Mouse (Mus musculus) heart, embryonic 15.5 days (tissue): Measurements from ENCODE around the gene Pou2f2. TPM values are rescaled to one million over a fixed set of nuclear protein-coding genes. Genes with fewer than 3 reads are reported as not detected.

Experiments used
- ATAC-seq: fragments of 200-750 bp; cut with Nextera tagmentation; replicated peaks from 2 replicates; pipeline ENCODE4 v1.8.0; 2017; ENCODE audit warnings: low read depth, moderate TSS enrichment; ENCODE audit not compliant: insufficient number of reproducible peaks, insufficient read depth, low FRiP score
- H3K27ac ChIP-seq: fragments of 300-500 bp; sonication (generic); 2 replicates; pipeline ENCODE4 v1.5.1; 2015; ENCODE audit warnings: mild to moderate bottlenecking, inconsistent platforms
- H3K27me3 ChIP-seq: fragments of 300-500 bp; sonication (generic); 2 replicates; pipeline ENCODE4 v1.6.1; 2015; ENCODE audit warnings: inconsistent platforms
- H3K36me3 ChIP-seq: fragments of 300-500 bp; sonication (generic); 2 replicates; pipeline ENCODE4 v1.6.1; 2015; ENCODE audit warnings: mild to moderate bottlenecking, inconsistent platforms
- H3K4me1 ChIP-seq: fragments of 300-500 bp; sonication (generic); replicated peaks from 2 replicates; pipeline ENCODE4 v1.6.1; 2015; ENCODE audit warnings: inconsistent platforms
- H3K4me2 ChIP-seq: fragments of 300-500 bp; sonication (generic); 2 replicates; pipeline ENCODE4 v1.6.1; 2015; ENCODE audit warnings: inconsistent platforms, mild to moderate bottlenecking, moderate library complexity
- H3K4me3 ChIP-seq: fragments of 300-500 bp; sonication (generic); 2 replicates; pipeline ENCODE4 v1.5.1; 2015; ENCODE audit warnings: mild to moderate bottlenecking, inconsistent platforms
- H3K9ac ChIP-seq: fragments of 300-500 bp; sonication (generic); 2 replicates; pipeline ENCODE4 v1.6.1; 2015; ENCODE audit warnings: mild to moderate bottlenecking, inconsistent platforms
- H3K9me3 ChIP-seq: fragments of 300-500 bp; sonication (generic); replicated peaks from 2 replicates; pipeline ENCODE4 v1.6.1; 2016; ENCODE audit warnings: inconsistent platforms
- WGBS: fragments of 180-500 bp; shearing (Covaris S2); methylation state at CpG from one replicate; pipeline ENCODE4 v1.1.7; 2015; ENCODE audit warnings: mixed read lengths; 5-methylcytosine and 5-hydroxymethylcytosine counted together
- polyA plus RNA-seq: library from polyadenylated mRNA; unstranded; fragments of >200 nt; fragmentation: Nextera tagmentation; extraction: Ambion mirVana; gene quantifications from 2 replicates; pipeline ENCODE4 v1.2.1, GENCODE M21; 2015

The Pou2f2 gene
- polyA plus RNA-seq, 1 experiment from 2014 or later, result 0.49 TPM

- H3K4me1 ChIP-seq, result peaks cover 4% of the 10 kb centered on the region
- 80% methylated on average over 17 of the region's 17 CpGs for WGBS
- H3K9ac ChIP-seq, result no peak overlapping the region
- no peaks in the 10 kb centered on the region for H3K9me3 ChIP-seq
- peaks cover 14% of the 10 kb centered on the region for H3K27me3 ChIP-seq
- H3K27ac ChIP-seq, result no peak overlapping the region
- no peak overlapping the region for H3K4me3 ChIP-seq
- no peaks in the 10 kb centered on the region for H3K36me3 ChIP-seq
- ATAC-seq, result no peak
- no peak overlapping the region for H3K4me2 ChIP-seq
These were observed 67.2 kb downstream of the Pou2f2 start for GRCm38 (mm10) chr7:25112178-25112955.

DNA sequence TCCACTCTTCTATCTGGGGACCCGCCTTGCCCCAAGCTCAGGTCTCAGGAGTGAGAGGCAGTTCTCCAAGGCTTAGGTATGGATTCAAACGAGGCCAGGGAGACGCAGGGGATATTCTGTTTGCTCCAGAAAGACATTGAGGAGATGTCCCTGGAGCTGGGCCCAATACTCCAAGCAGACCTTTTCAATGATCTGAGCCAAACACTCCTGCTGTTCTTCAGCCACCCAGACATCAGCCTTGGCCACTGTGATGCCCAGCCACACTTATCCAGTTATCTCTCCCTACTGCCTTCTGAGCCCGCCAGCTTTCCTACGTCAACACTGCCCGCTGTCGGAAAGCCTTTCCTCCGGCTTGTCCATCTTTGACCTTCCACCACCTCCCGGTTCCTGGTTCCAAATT, 69.2 kb downstream of the Pou2f2 start:
- Histone ChIP-seq H3K27ac (no peak overlapping the region), H3K9me3 (no peaks in the 10 kb centered on the region), H3K9ac (no peak overlapping the region), H3K27me3 (peaks cover 7% of the 10 kb centered on the region), H3K4me1 (peaks cover 13% of the 10 kb centered on the region), H3K4me3 (no peak overlapping the region), H3K36me3 (no peaks in the 10 kb centered on the region), H3K4me2 (no peak overlapping the region)
- 67% methylated on average over 9 of the region's 9 CpGs for WGBS
- ATAC-seq, result no peak

DNA sequence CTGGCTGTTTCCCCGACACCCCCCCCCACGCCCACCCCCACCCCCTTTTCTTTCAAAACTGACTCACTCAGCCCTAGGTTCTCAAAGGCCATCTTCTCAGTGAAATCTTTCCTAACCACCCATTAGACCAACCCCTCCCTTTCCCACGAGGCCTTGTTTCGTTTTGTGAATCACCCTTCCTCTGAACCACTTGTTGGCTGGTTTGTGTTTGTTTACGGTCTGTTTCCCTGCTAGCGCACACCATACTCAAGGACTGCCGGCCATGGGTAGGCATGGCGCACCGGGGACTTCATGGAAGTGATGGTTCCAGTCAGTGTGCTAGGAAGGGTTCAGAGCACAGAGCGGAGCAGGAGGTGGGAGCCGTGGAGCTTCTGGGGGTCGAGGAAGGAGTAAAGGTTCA, 70.2 kb downstream of the Pou2f2 start:
- Histone ChIP-seq H3K27me3 (peaks cover 3% of the 10 kb centered on the region; the same call in 1 of the 2 replicates), H3K36me3 (no peaks in the 10 kb centered on the region), H3K4me3 (no peak overlapping the region), H3K9me3 (no peaks in the 10 kb centered on the region), H3K27ac (no peak overlapping the region), H3K4me2 (no peak overlapping the region), H3K4me1 (peaks cover 15% of the 10 kb centered on the region), H3K9ac (no peak overlapping the region)
- 79% methylated on average over 12 of the region's 12 CpGs for WGBS
- ATAC-seq, result no peak

GRCm38 (mm10) chr7:25106790-25107502, 72.6 kb downstream of the Pou2f2 start:
- no peak overlapping the region; the same call in 1 of the 2 replicates for H3K9ac ChIP-seq
- H3K4me3 ChIP-seq, result no peak overlapping the region
- no peaks in the 10 kb centered on the region for H3K36me3 ChIP-seq
- H3K4me2 ChIP-seq, result peak overlapping the region; percentile 25
- H3K9me3 ChIP-seq, result no peaks in the 10 kb centered on the region
- 24% methylated on average over 16 of the region's 17 CpGs for WGBS
- H3K4me1 ChIP-seq, result peaks cover 15% of the 10 kb centered on the region
- no peak overlapping the region for H3K27ac ChIP-seq
- H3K27me3 ChIP-seq, result peaks cover 2% of the 10 kb centered on the region; the same call in 1 of the 2 replicates
- peak; percentile 65 for ATAC-seq

DNA sequence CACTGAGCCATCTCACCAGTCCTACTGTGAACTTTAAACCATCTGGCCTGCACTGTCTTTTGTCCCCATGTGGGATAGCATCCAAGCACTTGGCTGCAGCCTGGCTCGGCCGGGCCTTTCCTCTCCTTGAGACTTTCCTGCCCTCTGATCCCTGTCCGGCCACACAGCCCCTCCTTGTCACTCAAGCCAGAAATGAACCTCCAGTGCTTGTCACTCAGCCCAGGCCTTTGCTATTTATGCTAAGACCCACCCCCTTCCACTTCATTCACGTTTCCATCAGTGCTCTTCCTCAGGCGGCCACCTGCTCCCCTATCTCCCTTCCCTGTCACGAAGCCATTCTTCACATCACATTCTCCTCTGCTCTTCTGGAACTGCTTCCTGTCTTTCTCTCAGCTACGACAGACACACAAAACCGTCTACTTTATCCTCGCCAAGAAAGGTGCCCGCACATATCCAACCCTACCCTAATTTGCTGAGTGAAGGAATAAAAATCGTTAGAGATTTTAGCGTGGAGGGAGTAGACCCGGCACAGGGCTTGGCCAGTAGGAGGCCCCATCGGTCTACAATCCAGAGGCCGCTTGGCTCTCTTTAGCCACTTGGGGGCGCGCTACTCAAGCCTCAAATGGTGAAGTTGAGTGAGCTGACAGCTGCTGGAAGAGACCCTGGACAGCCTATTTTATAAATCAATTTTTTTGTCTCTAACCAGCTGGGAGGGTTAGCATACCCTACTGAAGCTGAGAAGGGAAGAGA, 73.9 kb downstream of the Pou2f2 start:
- WGBS, result 13% methylated on average over 17 of the region's 17 CpGs
- H3K9ac ChIP-seq, result no peak overlapping the region
- H3K4me1 ChIP-seq, result peaks cover 15% of the 10 kb centered on the region

GRCm38 (mm10) chr7:25099581-25099980, 79.9 kb downstream of the Pou2f2 start:
- peaks cover 27% of the 10 kb centered on the region; the same call in 1 of the 2 replicates for H3K27me3 ChIP-seq
- H3K4me1 ChIP-seq, result no peaks in the 10 kb centered on the region
- H3K27ac ChIP-seq, result no peak overlapping the region
- no peak for ATAC-seq
- no peak overlapping the region for H3K4me3 ChIP-seq
- H3K9me3 ChIP-seq, result no peaks in the 10 kb centered on the region
- H3K4me2 ChIP-seq, result no peak overlapping the region
- H3K9ac ChIP-seq, result no peak overlapping the region
- H3K36me3 ChIP-seq, result no peaks in the 10 kb centered on the region
- WGBS, result 44% methylated on average over 4 of the region's 4 CpGs

More for the DNA sequence above, 73.9 kb downstream of the Pou2f2 start:
- Histone ChIP-seq H3K9me3 (no peaks in the 10 kb centered on the region), H3K4me2 (no peak overlapping the region), H3K4me3 (no peak overlapping the region), H3K27me3 (no peaks in the 10 kb centered on the region), H3K27ac (no peak overlapping the region), H3K36me3 (no peaks in the 10 kb centered on the region)
- ATAC-seq, result no peak

- Histone ChIP-seq H3K4me3 (no peak overlapping the region), H3K27ac (no peak overlapping the region), H3K4me2 (no peak overlapping the region), H3K4me1 (peaks cover 3% of the 10 kb centered on the region), H3K27me3 (peaks cover 29% of the 10 kb centered on the region), H3K9me3 (no peaks in the 10 kb centered on the region), H3K36me3 (no peaks in the 10 kb centered on the region), H3K9ac (no peak overlapping the region)
- 71% methylated on average over 3 of the region's 3 CpGs for WGBS
- ATAC-seq, result no peak
These were observed 81.4 kb downstream of the Pou2f2 start for GRCm38 (mm10) chr7:25098169-25098568.

GRCm38 (mm10) chr7:25089875-25090274, 89.7 kb downstream of the Pou2f2 start:
- no peak for ATAC-seq
- no peak overlapping the region for H3K9ac ChIP-seq
- WGBS, result 49% methylated on average over 10 of the region's 10 CpGs
- no peak overlapping the region for H3K4me2 ChIP-seq
- H3K27me3 ChIP-seq, result peaks cover 10% of the 10 kb centered on the region
- no peak overlapping the region for H3K4me3 ChIP-seq
- no peaks in the 10 kb centered on the region for H3K9me3 ChIP-seq
- peaks cover 19% of the 10 kb centered on the region for H3K4me1 ChIP-seq
- H3K27ac ChIP-seq, result no peak overlapping the region
- H3K36me3 ChIP-seq, result no peaks in the 10 kb centered on the region

DNA sequence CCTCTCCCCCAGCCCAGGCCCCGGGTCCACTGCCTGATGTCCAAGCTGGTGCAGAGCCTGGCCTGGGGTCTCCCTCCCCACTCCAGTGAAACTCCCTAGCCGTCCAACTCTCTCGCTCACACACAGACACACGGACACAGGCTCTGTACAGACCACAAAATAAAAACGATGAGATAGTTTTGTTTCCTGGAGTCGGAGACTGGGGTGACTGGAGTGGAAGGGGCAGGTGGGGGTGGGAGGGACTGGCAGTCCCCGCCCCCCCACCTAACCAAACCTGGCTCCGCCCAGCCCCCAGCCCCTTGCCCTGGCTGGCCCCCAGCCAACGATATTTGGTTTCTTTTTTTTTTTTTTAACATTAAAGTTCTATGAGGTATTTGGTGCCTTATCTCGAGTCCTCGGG, 90.6 kb downstream of the Pou2f2 start:
- Histone ChIP-seq H3K4me1 (peaks cover 22% of the 10 kb centered on the region), H3K9ac (no peak overlapping the region), H3K4me3 (no peak overlapping the region), H3K27me3 (peaks cover 10% of the 10 kb centered on the region), H3K27ac (no peak overlapping the region), H3K4me2 (no peak overlapping the region), H3K9me3 (no peaks in the 10 kb centered on the region), H3K36me3 (peaks cover 2% of the 10 kb centered on the region; the same call in 1 of the 2 replicates)
- ATAC-seq, result 0 out of 2 replicates have a peak, but pooled peaks have one; percentile 6
- 26% methylated on average over 11 of the region's 11 CpGs for WGBS

GRCm38 (mm10) chr7:25088531-25088930, 91.0 kb downstream of the Pou2f2 start:
- peak; percentile 45; the same call in 1 of the 2 replicates for ATAC-seq
- peaks cover 10% of the 10 kb centered on the region for H3K27me3 ChIP-seq
- WGBS, result 19% methylated on average over 10 of the region's 10 CpGs
- H3K9ac ChIP-seq, result no peak overlapping the region
- no peaks in the 10 kb centered on the region for H3K9me3 ChIP-seq
- H3K36me3 ChIP-seq, result peaks cover 7% of the 10 kb centered on the region
- H3K27ac ChIP-seq, result no peak overlapping the region
- no peak overlapping the region; the same call in 1 of the 2 replicates for H3K4me2 ChIP-seq
- H3K4me1 ChIP-seq, result peaks cover 22% of the 10 kb centered on the region
- H3K4me3 ChIP-seq, result no peak overlapping the region

DNA sequence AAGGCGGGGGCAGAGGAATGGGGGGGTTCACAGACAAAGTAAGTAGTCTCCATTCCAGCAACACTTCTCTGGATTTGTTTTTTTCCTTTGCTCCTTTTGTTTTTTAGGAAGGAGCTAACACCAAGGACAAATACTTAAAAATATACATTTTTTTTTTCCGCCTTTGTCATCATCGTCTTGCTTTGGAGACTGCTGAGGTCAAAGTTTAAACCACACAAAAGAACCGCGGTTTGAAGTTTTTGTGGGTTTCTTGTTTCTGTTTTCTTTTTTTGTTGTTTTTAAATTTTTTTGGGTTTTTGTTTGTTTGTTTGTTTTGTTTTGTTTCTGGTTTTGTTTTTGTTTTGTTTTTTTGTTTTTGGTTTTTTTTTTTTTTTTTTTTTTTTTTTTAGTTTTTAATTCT, 91.6 kb downstream of the Pou2f2 start:
- Histone ChIP-seq H3K9me3 (no peaks in the 10 kb centered on the region), H3K36me3 (peaks cover 12% of the 10 kb centered on the region), H3K4me3 (no peak overlapping the region), H3K4me1 (peaks cover 21% of the 10 kb centered on the region), H3K27ac (no peak overlapping the region), H3K27me3 (peaks cover 6% of the 10 kb centered on the region), H3K9ac (no peak overlapping the region), H3K4me2 (no peak overlapping the region)
- WGBS, result 66% methylated on average over 5 of the region's 5 CpGs
- ATAC-seq, result no peak
